Mouse (Mus musculus): ENCODE data around the gene Hipk2.
A peak's percentile ranks its signal among the peaks of the same experiment; 100 is the strongest.

Hipk2 gene

DNA sequence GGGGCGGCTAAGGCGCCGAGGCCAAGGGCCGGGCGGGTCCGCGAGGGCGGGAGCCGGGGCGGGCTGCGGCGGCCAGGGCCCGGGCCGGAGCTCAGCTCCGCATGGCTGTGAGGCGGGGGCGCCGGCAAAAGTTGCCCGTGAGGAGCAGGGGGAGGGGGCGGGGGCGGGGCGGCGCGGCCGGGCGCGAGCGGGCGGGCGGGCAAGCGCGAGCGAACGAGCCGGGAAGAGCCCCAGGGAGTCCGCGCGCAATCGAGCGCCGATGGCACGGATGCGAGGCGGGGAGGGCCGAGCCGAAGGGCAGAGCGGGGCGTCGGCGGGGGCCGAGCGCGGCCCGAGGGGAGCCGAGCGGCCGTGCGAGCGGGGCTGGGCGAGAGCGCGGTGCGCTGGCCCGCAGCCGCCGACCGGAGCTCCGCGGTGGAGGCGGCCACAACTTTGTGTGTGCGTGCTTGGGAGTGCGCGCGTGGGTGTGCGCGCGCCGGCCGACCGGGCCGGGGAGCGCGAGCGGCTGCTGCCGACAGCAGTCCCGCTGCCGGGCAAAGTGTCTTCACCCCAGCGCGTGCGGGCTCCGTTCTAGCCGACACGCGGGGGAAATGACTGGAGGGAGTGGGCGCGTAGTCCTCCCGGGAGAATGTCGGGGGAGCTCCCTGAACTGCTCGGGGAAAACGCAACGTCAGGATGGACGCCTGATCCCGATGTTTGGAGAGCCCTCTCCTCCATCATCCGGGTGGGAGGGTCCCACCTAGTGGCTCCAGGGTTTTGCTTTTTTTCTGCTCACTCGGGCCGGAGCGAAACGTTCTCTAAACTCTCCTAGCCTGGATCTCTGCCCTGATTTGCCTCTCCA, at the start of gene Hipk2:
Gene Hipk2, minus strand, starts transcription at position 95 of the 841 bp plus-strand sequence.
- peak; percentile 92 for DNase-seq

DNA sequence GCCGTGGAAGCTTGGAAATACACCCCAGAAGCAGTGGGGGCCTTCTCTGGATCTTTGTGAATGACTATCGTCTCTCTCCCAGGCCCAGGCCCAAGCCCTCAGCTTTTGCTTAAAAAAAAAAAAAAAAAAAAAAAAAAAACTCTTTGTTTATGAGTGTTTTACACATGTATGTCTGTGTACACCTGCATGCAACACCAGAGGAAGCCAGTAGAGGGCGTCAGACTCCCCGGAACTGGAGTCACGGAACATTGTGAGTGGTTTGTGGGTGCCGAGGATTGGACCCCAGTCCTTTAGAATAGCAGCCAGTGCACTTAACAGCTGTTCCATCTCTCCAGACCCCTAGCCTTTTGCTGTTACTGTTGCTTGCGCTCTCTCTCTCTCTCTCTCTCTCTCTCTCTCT, 49.8 kb upstream of the Hipk2 start:
- DNase-seq: no peak

DNA sequence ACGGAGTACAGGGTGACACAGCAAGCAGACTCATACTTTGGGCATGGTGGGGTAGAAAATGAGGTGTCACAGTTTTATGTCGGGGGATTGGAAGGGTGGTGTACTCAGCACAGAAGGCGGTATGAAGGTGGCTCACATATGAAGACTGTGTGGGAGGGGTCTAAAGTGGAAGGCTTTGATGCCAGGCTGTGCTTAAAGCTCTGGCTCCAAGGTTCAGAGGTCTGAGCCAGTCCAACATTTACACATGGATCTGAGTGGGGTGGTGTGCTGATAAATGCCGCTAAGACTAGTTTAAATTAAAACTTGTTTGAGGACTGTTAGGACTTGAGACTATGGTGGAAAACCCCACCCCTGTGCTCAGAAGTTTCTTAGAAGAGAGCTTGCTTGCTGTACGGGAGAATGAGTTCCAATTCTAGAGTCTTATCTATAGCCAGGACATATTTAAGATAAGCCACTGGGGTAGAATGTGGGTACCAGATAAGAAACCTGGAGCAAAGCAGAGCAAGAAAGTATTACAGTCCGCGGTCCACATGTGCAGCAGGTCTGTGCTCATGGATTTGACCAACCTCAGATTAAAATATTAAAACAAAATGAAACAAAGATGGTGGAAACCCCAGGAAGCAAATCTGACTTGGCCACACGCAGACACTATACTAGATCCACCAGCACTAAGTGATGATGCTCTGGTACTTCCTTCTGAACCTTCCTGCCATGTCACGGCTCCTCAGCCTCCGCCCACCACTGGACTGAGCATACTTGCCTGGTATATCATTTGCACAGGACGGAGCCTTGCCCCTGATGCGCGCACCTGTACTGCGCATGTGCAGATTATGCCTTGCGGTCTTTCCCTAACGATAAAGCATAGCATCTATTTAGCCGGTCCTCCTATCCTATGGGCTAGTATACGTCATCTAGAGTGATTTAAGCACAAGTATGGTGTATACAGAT, 48.2 kb upstream of the Hipk2 start:
- no peak for DNase-seq

DNA sequence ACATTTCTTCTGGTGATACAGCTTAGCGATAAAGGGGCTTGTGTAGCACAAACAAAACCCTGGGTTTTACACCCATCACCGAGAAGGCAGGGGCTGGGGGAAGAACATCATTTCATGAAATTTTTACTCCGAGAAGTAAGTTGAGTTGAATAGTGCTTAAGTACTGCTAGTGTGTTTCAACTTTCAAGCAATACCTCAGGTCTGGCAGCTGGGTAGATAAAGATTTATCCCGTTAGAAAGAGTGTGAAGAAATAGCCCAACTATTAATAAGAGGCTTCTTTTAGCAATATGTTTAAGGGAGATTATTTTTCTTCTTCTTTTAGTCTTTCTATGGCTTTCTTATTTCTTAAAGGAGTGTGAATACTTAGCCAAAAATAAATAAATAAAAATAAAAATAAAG, 47.5 kb upstream of the Hipk2 start:
- DNase-seq: no peak

DNA sequence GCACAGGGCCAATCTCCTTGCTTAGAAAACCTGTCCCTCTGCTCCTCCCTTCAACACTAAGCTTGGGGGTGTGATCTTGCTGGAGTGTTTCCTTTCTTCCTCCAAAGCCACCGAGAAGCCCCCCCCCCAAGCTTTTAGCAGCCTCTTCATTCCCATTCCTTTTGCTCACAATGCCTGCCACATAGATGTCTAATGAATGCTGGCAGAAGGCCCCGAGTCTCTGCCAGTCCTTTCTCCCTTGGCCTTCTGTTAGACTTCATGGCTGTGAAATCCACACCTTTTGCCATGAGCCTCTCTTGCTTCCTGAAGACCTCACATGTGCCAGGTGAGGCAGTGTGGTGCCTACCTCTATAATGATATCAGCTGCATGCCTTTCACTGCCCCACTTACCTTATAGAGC, 46.6 kb upstream of the Hipk2 start:
- DNase-seq: no peak

DNA sequence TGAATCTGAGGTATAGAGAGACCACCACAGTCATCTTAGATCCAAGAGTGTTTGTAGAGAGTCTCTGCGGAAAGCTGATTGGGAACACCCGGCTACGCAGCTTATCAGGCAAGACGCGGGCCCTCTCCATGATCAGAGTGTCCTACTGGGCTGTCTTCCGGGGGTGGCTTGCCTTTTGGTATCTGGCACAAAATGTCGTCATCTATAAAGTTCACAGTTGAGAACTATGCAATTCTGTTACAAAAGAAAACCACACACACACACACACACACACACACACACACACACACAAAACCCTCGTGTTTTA, 45.8 kb upstream of the Hipk2 start:
- DNase-seq: no peak

DNA sequence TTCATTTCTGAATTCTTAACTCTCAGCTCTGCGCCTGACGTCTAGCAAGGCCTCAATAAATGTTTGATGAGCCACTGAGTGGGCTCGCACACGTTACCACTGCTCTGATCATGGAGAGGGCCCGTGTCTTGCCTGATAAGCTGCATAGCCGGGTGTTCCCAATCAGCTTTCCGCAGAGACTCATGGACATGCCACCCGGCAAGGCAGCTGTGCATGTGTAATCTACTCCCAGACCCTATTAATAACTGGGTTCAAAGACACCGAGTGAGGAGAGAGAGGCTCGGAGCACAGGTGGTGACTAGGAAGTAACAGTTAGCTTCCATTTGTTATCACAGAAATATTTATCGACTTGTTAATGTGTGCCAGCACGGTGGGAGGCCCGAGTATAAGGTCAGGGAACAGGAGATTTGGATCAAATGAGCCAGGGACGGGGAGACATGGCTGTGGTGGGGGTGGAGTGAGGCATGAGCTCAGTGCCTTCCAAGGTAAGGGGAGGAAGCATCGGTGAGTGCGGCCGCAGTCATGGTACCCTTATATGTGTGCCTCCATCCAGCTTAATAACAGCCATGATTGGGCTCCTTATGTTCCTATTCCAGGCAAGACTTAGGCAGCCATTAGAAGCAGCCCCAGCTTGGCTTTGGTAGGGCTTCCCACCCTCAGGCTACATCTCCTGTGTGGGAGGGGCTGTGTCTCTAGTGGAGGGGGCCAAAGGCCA, 45.3 kb upstream of the Hipk2 start:
- no peak for DNase-seq

DNA sequence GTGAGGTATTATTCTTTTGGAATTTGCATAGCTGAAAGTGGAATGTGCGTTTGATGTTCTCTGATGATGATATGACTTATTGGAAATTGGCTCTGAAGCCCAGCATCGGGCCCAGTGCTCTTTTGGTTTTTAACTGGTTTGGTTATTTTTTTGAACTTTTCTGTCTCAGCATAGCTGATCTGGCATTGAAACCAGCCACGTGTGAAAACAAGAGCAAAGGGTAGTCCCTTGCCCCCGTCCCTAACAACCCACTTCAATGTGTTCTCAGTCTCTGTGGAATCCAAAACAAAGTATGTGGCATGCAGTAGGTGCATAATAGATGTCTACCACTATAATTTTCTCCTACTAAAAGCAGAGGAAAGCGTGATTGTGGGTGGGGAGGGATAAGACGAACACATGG, 44.2 kb upstream of the Hipk2 start:
- no peak for DNase-seq

DNA sequence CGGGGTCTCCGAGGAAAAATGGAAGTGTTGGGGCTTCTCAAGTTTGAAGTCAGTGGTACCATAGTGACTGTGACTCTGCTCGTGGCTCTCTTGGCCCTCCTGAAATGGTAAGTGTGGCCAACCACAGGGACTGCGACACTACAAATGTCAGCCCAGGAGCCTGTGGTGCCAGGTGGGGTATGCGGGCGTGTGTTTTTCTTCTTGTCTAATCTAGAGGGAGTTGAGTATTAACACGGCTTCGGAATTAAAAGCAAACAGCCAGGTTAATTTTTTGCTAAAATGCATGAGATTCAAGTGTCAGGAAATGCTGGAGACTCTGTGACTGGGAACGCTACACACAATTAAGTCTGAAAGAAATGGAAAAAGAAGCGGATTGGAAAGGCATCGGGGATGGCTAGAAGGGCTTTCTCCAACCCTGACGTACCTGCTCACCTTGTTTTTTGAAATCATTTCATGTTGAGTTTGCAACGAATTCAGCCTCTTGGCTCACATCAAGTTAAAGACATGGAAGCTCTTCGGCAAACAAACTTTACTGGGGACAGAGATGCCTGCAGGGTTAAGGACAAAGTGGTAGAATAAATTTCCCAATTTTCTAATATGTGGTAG, 43.3 kb upstream of the Hipk2 start:
- no peak for DNase-seq

DNA sequence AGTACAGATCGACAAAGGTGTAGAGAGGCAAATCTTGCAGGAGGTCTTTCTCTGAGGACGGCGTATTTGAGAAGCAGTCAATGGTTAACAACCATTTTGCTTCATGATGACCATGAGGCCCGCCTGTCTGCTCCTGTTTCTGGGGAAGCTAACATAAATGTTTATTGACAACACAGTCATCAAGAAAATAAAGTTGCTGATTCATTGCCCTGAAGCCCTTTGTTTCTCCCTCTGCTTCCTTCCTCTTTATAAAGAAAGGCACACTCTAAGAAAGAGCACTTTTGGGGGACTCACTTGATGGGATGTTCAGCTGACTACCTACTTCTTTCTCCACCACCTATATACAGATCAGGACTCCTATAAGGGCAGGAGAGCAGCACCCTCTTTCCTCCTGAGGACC, 42.8 kb upstream of the Hipk2 start:
- no peak for DNase-seq

DNA sequence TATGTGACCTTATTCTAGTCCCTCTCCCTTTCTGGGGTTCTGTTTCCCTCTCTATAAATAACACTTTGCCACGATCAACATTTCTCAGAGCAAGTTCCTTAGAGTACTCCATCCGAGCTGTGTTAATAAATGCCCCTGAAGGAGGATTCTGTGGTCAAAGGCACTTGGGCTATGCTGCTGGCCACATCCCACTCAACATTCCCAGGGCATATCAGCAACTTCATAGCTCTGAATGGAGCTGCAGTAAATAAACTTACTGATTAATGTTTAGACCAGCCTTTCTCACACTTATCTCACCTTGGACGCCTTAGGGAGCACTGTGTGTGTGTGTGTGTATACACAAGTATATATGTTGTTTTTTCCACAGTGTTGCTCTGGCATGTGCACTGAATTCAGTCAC, 41.5 kb upstream of the Hipk2 start:
- peak; percentile 31 for DNase-seq

DNA sequence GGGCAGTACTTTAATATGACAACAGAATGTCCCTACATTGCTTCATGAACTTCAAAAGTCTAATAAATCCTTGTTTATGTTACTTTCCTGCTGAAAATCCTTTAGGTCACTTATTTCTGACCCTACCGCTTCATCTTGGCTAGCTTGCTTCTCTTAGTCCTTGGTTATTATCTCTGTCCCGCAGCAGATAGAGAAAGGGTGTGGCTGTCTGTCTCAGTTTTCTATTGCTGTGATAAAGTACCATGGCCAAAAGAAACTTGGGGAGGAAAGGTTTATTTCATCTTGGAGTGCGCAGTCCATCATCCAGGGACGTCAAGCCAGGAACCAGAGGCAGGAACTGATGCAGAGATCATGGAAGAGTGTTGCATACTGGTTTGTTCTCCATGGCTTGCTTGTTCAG, 40.6 kb upstream of the Hipk2 start:
- no peak for DNase-seq

DNA sequence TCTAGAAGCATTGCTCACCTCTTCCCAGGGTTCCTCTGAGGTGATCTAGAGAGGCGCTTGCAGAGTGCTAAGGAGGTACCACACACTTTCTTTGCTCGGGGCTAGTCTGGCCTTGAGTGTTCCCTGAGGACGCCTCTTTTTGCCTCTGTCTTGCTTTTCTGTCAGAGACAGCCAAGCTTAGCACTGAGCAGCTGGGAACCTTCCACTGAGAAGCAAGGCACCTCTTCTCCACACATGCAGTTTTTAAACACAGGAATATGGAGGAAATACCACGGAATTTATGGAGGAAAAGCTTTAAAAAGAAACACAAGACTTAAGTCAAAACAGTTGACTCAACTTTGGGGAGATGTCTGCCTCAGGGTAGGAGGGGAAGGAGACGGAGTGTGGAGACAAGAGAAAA, 39.8 kb upstream of the Hipk2 start:
- no peak for DNase-seq

DNA sequence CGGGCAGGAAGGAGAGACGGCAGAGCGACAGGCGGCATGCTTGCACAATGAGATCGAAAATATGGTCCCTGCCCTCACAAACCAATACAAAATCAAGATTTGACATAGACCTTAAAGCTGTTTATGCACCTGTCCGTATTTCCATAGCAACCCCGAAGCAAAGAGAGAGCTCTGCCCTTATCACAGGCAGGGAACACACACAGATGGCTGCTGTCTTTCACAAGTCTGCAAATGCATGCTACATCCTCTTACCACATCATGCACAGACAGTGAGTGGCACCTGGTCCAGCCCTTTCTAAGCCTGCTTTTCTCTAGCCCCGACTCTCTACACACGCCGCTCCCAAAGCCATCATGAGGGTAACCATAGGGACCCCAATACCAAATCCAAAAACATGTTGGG, 38.2 kb upstream of the Hipk2 start:
- DNase-seq: no peak

DNA sequence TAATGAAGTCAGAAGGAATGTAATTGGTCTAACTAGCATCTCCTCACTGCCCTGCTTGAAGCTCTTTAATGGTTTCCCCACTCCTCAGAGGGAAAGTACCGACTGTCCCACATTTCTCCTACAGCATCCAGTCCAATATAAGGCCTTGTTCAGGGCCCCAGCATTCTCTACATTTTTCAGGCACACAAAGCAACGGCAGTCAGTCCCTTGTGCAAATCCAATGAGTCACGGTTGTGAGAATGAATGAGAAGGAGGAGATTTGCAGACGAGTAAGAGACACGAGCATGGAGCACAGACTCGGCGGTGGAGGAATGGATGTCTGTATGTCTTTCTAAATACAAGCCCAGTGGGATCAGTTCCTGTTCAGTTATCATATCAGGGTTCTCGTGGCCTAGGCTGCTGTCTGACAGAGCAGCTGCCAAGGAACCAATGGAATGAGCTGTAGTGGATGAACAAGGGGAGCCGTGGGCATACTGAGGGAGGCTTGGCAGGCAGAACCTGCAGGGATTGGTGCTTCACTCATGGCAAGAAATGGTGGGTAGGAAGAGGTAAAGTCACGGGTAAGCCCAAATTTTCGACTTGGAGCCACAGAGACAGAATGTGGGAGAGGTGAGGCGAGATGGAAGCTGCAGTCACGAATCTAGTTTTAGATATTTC, 37.5 kb upstream of the Hipk2 start:
- no peak for DNase-seq

DNA sequence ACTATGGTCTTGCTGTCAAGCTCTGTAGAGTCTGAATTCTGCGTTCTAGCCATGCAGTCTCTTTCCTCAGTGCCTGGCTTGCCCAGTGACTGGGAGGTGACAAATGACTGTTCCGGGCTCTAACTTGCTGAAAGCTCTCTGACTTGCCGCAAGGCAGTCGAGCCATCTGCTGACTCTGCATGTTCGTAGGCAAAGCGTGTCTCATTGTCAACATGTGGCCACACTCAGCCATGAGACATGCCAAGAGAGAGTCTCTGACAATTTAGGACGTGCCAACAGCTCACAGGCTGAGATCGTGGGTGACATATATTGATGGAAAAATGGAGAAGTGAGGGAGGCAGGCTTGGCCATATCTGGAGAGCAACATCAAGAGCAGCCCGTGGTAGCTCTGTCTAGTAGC, 36.9 kb upstream of the Hipk2 start:
- DNase-seq: peak; percentile 54

DNA sequence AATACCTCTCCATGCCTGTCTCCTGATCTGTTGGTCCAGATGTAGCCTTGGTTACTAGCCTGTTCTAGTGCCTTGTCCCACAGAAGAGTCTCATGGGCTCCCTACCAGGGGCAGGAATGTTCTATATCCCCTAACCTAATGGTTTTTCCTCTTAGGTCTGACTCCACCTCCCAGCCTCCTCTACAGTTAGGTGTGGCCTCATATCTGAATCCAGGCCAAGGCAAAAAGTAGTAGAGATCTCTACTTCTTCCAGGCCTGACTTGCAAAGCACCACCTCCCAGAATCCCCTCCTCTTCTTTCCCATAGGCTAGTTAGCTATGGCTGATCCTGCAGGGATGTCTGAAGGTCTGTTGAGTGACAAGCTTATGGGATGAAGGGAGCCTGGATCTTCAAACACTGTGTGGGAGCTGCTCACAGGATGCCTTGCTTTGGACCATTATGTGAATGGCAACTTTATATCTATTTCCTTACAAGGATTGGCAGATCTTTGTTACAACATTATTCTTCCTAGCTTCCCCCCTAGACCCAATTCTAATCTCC, 36.2 kb upstream of the Hipk2 start:
- no peak for DNase-seq

DNA sequence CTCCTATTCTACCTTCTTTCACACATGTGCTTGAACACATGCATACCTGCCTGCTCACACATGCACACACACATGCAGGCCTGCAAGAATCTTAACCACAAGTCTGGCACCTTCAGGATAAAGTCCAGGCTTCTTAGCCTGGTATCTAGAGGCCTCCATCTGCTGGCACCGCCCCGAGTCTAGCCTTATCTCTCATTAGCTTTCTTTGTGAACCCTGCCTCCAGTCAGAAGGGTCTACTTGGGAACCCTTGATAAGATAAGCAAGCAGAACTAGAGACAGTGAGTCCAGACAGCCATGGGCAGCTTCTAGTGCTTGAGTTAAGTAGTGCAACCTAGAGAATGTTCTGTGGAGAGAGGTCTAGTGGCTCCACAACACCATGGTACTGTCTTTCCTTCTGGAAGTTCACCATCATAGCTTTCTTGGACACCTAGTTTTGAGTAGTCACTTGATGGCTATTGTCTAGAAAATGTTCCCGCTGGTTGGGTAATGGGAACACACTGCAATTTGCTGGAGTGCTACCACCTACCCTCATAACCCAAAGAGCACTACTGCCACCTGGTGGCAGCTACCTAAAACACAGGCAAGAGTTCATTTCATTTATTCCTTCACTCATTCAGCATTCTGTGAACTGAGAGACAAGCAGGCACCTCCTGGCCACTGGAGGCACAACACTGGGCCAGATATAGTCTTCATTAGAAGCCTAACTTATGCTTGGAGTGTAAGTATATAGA, 35.0 kb upstream of the Hipk2 start:
- DNase-seq: peak; percentile 72

DNA sequence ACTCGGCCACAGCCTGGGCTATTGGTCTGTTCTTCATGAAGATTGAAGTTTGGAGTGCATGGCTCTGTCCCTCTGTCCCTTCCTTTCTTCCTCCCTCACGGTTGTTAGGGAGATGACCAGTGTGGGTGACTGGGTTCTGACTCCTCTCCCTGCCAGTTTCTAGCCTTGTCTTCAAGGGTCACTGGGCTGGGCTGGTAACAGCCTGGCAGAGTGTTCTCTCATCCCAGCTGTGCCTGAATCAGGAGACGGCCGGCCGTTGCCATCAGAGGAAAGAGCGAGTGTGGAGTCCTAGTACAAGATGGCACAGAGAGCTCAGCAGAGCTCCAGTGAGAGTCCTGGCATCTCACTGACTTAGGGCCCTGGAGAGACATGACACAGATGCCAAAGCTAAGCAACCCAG, 32.4 kb upstream of the Hipk2 start:
- DNase-seq: no peak

DNA sequence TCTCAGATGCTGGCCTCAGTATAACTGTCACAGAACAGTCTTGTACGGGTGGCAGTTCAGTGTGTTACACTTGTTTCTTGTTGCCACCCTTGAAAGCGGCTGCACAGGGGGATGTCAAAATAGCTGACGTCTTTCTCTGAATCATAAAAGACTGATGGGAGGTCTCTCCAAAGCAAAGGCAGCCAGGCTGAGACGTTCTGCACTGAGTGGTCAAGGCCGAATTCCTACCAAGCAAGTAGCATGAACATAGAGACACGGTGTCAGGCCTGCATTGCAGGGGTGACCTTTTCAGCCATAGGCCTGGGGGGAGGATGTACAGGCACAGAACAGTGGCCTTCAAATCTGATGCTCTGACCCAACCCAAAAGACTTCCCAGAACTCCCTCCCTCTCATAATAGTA, 30.0 kb upstream of the Hipk2 start:
- no peak for DNase-seq

DNA sequence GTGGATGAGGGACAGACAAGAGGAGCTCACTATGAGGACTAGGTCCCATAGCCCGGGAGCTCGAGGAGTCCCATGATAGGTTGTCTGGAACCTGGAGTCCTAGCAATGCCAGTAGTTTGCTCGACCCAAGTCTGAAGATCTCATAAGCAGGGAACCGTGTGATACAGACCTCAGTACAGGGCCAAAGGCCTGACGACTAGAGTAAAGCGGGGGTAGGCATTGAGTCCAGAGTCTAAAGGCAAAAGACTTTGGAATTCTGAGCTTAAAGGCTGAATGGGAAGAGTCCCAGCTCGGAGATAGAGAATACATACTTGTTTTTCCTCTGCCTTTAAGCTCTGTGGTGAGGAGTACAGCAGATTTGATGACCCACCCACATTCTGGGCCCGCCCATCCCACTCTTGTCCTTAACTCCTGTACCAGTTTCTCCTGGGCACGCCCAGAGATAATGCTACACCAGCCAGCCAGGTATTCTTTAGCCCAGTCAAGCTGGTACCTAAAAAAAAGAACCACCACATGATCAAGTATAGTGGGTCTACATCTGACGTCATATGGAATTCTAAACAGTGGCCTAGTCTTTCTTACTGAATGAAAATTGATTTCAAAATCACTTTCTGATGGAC, 27.0 kb upstream of the Hipk2 start:
- no peak for DNase-seq
